ENCODE assay signal across 9 mouse cellular contexts in the genomic region with DNA sequence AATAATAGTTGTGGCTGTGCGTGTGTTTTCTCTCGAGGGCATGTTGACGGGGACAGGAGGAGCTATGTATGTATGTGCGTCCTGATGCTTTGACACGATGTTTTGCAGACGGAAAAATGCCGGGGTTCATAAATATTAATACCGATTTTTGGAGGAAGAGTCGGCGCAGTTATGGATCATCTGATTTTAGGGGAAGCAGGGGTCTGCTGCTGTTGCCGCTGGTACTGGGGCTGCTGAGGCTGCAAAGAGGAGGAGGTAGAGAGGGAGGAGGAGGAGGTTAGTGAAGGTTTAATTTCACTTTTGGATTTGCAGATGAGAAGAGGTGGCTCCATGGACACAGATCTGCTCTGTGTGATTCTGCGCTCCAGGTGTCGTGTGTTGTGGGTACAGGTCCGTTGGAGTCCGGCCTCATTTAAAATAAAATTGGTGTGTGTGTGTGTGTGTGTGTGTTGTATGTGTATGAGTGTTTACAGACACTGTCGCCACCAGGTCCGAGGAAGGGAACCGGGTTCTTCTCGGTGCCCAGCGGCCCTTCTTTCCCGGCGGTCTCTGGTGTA. TPM values are rescaled to one million over a fixed set of nuclear protein-coding genes. Genes with fewer than 3 reads are reported as not detected.
A peak's percentile ranks its signal among the peaks of the same experiment; 100 is the strongest.
DNase-seq lines count a peak whose midpoint lies in the region; ATAC-seq lines count a peak whose summit lies in the region.
"Had no signal": no experiment of that assay in that cellular context is flagged by ENCODE, and none has a peak within 500 bp of the region (broad histone marks: within the 10 kb centered on the region; RNA-seq: fewer than 3 reads in every experiment).

No protein-coding gene starts in this region.

- ATAC-seq in frontal cortex, adult (ENCODE audit: low TSS enrichment), result peak; percentile 9; the same call in 1 of the 2 replicates
- no peak for ATAC-seq in embryonic facial prominence, embryonic 14.5 days (ENCODE audit: low read depth)
- peak; percentile 25 for ATAC-seq in hindbrain, embryonic 11.5 days (ENCODE audit: low FRiP score)
- no peak for ATAC-seq in limb, embryonic 11.5 days (ENCODE audit: insufficient number of reproducible peaks, low FRiP score, low TSS enrichment, low read depth)
- peak; percentile 5 for ATAC-seq in midbrain, embryonic 15.5 days (replicated peaks)

- H3K27me3 ChIP-seq in embryonic facial prominence, embryonic 14.5 days (replicated peaks; ENCODE audit: control insufficient read depth, insufficient read depth, low read length), result no peaks in the 10 kb centered on the region
- no peaks in the 10 kb centered on the region for H3K27me3 ChIP-seq in hindbrain, embryonic 11.5 days (ENCODE audit: control insufficient read depth, insufficient read depth, low read length)
- H3K27me3 ChIP-seq in limb, embryonic 11.5 days (ENCODE audit: control insufficient read depth, insufficient read depth, low read length), result no peaks in the 10 kb centered on the region
- no peaks in the 10 kb centered on the region for H3K27me3 ChIP-seq in midbrain, embryonic 15.5 days (replicated peaks)
- H3K27me3 ChIP-seq: Patski had no signal

- peak overlapping the region; percentile 65 for H3K4me2 ChIP-seq in embryonic facial prominence, embryonic 14.5 days (ENCODE audit: low read depth, low read length)
- H3K4me2 ChIP-seq in hindbrain, embryonic 11.5 days (replicated peaks; ENCODE audit: low read depth, low read length), result peak overlapping the region; percentile 83
- peak overlapping the region; percentile 70 for H3K4me2 ChIP-seq in limb, embryonic 11.5 days (ENCODE audit: low read depth, severe bottlenecking)
- H3K4me2 ChIP-seq in midbrain, embryonic 15.5 days, result peak overlapping the region; percentile 94

- DNase-seq in frontal cortex, postnatal 10 days (ENCODE audit: low spot score in 2 of 2), result no peak
- peak; percentile 23 to 46 for DNase-seq in CD8-positive naive resting alpha-beta T cell, adult 2 months (ENCODE audit: low read depth in 2 of 2, low spot score in 2 of 2)
- DNase-seq in embryonic facial prominence, embryonic 14.5 days (ENCODE audit: low spot score), result peak; percentile 29
- peak; percentile 62 for DNase-seq in hindbrain, embryonic 11.5 days (ENCODE audit: low spot score)
- DNase-seq in limb, embryonic 11.5 days (ENCODE audit: low spot score), result peak; percentile 63
- DNase-seq in thymus, postnatal 4 days, result peak; percentile 57

- 0% methylated on average over 20 of the region's 22 CpGs for WGBS in embryonic facial prominence, embryonic 14.5 days
- WGBS in hindbrain, embryonic 11.5 days, result under 1% methylated on average over 22 of the region's 22 CpGs
- WGBS in limb, embryonic 11.5 days, result 0% methylated on average over 22 of the region's 22 CpGs
- under 1% methylated on average over 22 of the region's 22 CpGs for WGBS in midbrain, embryonic 15.5 days

- no peaks in the 10 kb centered on the region for H3K9me3 ChIP-seq in embryonic facial prominence, embryonic 14.5 days (ENCODE audit: control insufficient read depth, low read length)
- H3K9me3 ChIP-seq in hindbrain, embryonic 11.5 days (ENCODE audit: control insufficient read depth, low read length), result no peaks in the 10 kb centered on the region
- no peaks in the 10 kb centered on the region for H3K9me3 ChIP-seq in limb, embryonic 11.5 days (ENCODE audit: control insufficient read depth, low read length)
- H3K9me3 ChIP-seq in midbrain, embryonic 15.5 days, result no peaks in the 10 kb centered on the region

- peak overlapping the region; percentile 99 for H3K9ac ChIP-seq in embryonic facial prominence, embryonic 14.5 days (ENCODE audit: low read depth, low read length)
- peak overlapping the region; percentile 98 for H3K9ac ChIP-seq in hindbrain, embryonic 11.5 days (ENCODE audit: low read depth, low read length)
- H3K9ac ChIP-seq in limb, embryonic 11.5 days (ENCODE audit: low read length), result peak overlapping the region; percentile 97
- H3K9ac ChIP-seq in midbrain, embryonic 15.5 days, result peak overlapping the region; percentile 99

- peaks cover 24% of the 10 kb centered on the region for H3K4me1 ChIP-seq in embryonic facial prominence, embryonic 14.5 days (ENCODE audit: control insufficient read depth, insufficient read depth, low read length)
- no peaks in the 10 kb centered on the region; the same call in 1 of the 2 replicates for H3K4me1 ChIP-seq in hindbrain, embryonic 11.5 days (replicated peaks; ENCODE audit: control insufficient read depth, insufficient read depth, low read length)
- peaks cover 4% of the 10 kb centered on the region; the same call in 1 of the 2 replicates for H3K4me1 ChIP-seq in limb, embryonic 11.5 days (ENCODE audit: control insufficient read depth, insufficient read depth, low read length)
- H3K4me1 ChIP-seq in midbrain, embryonic 15.5 days, result peaks cover 12% of the 10 kb centered on the region

- no peaks in the 10 kb centered on the region for H3K36me3 ChIP-seq in embryonic facial prominence, embryonic 14.5 days (ENCODE audit: control insufficient read depth, insufficient read depth, low read length)
- H3K36me3 ChIP-seq in hindbrain, embryonic 11.5 days (ENCODE audit: control insufficient read depth, insufficient read depth, low read length), result no peaks in the 10 kb centered on the region
- H3K36me3 ChIP-seq in limb, embryonic 11.5 days (ENCODE audit: control insufficient read depth, insufficient read depth, low read length), result no peaks in the 10 kb centered on the region
- H3K36me3 ChIP-seq in midbrain, embryonic 15.5 days (replicated peaks), result no peaks in the 10 kb centered on the region

- H3K4me3 ChIP-seq in embryonic facial prominence, embryonic 14.5 days (ENCODE audit: low read depth, low read length), result peak overlapping the region; percentile 93
- peak overlapping the region; percentile 84 for H3K4me3 ChIP-seq in hindbrain, embryonic 11.5 days (ENCODE audit: low read depth, low read length)
- peak overlapping the region; percentile 87 for H3K4me3 ChIP-seq in limb, embryonic 11.5 days (ENCODE audit: low read depth, low read length)
- peak overlapping the region; percentile 93 for H3K4me3 ChIP-seq in midbrain, embryonic 15.5 days

- peak overlapping the region; percentile 94 for H3K27ac ChIP-seq in embryonic facial prominence, embryonic 14.5 days (replicated peaks; ENCODE audit: low read depth, low read length)
- H3K27ac ChIP-seq in hindbrain, embryonic 11.5 days (ENCODE audit: low read depth, low read length), result peak overlapping the region; percentile 87
- H3K27ac ChIP-seq in limb, embryonic 11.5 days (replicated peaks; ENCODE audit: low read depth, low read length), result peak overlapping the region; percentile 83
- peak overlapping the region; percentile 92 for H3K27ac ChIP-seq in midbrain, embryonic 15.5 days

RNA-seq across cellular contexts. Expression of a gene that starts 0.5 kb away (rescaled TPM):
- polyA plus RNA-seq in embryonic facial prominence, embryonic 14.5 days (2014; fragmentation: Nextera tagmentation; extraction: Ambion mirVana), result 15.3 and 15.8 TPM in 2 replicates
- 11.1 and 14.3 TPM in 2 replicates for polyA plus RNA-seq in hindbrain, embryonic 11.5 days (2014; fragmentation: Nextera tagmentation; extraction: Ambion mirVana)
- polyA plus RNA-seq in limb, embryonic 11.5 days (2014; fragmentation: Nextera tagmentation; extraction: Ambion mirVana), result 13.7 and 15.3 TPM in 2 replicates
- 9.1 and 9.6 TPM in 2 replicates for polyA plus RNA-seq in midbrain, embryonic 15.5 days (2015; fragmentation: Nextera tagmentation; extraction: Ambion mirVana)

Comparison
In these comparisons a context has a peak if more than half of its experiments do, and no peak if none do; other contexts are left out.
1. ATAC-seq: peak in frontal cortex, adult (single experiment), hindbrain, embryonic 11.5 days (single experiment) and midbrain, embryonic 15.5 days (single experiment); none in embryonic facial prominence, embryonic 14.5 days (single experiment) and limb, embryonic 11.5 days (single experiment).
2. DNase-seq: peak in CD8-positive naive resting alpha-beta T cell, adult 2 months (2 of 2), embryonic facial prominence, embryonic 14.5 days (single experiment), hindbrain, embryonic 11.5 days (single experiment), limb, embryonic 11.5 days (single experiment) and thymus, postnatal 4 days (single experiment); none in frontal cortex, postnatal 10 days (0 of 2).
3. Peak in every context shown above with its lines, with median percentiles within 50 percentile points of each other: H3K27ac ChIP-seq, H3K4me2 ChIP-seq, H3K4me3 ChIP-seq and H3K9ac ChIP-seq.